Mouse (Mus musculus) midbrain, postnatal 0 days (tissue): Measurements from ENCODE around the gene Myo1c. TPM values are rescaled to one million over a fixed set of nuclear protein-coding genes. Genes with fewer than 3 reads are reported as not detected.

Experiments
- ATAC-seq: fragments of 200-750 bp; cut with Nextera tagmentation; 2 replicates; pipeline ENCODE4 v1.8.0; 2017; ENCODE audit warnings: moderate number of reproducible peaks, mild to moderate bottlenecking, moderate TSS enrichment, moderate library complexity; ENCODE audit not compliant: low FRiP score
- DNase-seq: peaks from one replicate; pipeline ENCODE4 v3.0.0-alpha.2; 2015; ENCODE audit warnings: low spot score
- H3K27ac ChIP-seq: fragments of 300-500 bp; sonication (generic); 2 replicates; pipeline ENCODE4 v1.5.1; 2014; ENCODE audit warnings: low read depth, mild to moderate bottlenecking, low read length, mixed read lengths
- H3K27me3 ChIP-seq: fragments of 300-500 bp; sonication (generic); 2 replicates; pipeline ENCODE4 v1.6.1; 2014; ENCODE audit warnings: low read length, control low read depth, mixed read lengths; ENCODE audit not compliant: insufficient read depth
- H3K36me3 ChIP-seq: fragments of 300-500 bp; sonication (generic); 2 replicates; pipeline ENCODE4 v1.6.1; 2014; ENCODE audit warnings: low read length, control low read depth, mixed read lengths; ENCODE audit not compliant: insufficient read depth
- H3K4me1 ChIP-seq: fragments of 300-500 bp; sonication (generic); 2 replicates; pipeline ENCODE4 v1.6.1; 2014; ENCODE audit warnings: mild to moderate bottlenecking, control low read depth, antibody characterized with exemption, low read length, mixed read lengths; ENCODE audit not compliant: insufficient read depth
- H3K4me2 ChIP-seq: fragments of 300-500 bp; sonication (generic); 2 replicates; pipeline ENCODE4 v1.6.1; 2014; ENCODE audit warnings: low read depth, mild to moderate bottlenecking, low read length, mixed read lengths; ENCODE audit not compliant: poor library complexity, severe bottlenecking
- H3K4me3 ChIP-seq: fragments of 300-500 bp; sonication (generic); 2 replicates; pipeline ENCODE4 v1.5.1; 2014; ENCODE audit warnings: low read depth, mild to moderate bottlenecking, low read length, moderate library complexity
- H3K9ac ChIP-seq: fragments of 300-500 bp; sonication (generic); replicated peaks from 2 replicates; pipeline ENCODE4 v1.6.1; 2014; ENCODE audit warnings: mild to moderate bottlenecking, low read length, moderate library complexity, mixed read lengths; ENCODE audit not compliant: poor library complexity, severe bottlenecking
- H3K9me3 ChIP-seq: fragments of 300-500 bp; sonication (generic); 2 replicates; pipeline ENCODE4 v1.6.1; 2016; ENCODE audit warnings: low read length, control low read depth
- CTCF ChIP-seq: IDR thresholded peaks from 2 replicates; pipeline ENCODE4 v1.5.1; 2016; ENCODE audit warnings: antibody characterized with exemption, mild to moderate bottlenecking
- WGBS: fragments of 180-500 bp; shearing (Covaris S2); extraction: QIAGEN DNeasy Blood & Tissue Kit; methylation state at CpG from one replicate; pipeline ENCODE4 v1.1.7; 2014; 5-methylcytosine and 5-hydroxymethylcytosine counted together
- polyA plus RNA-seq: library from polyadenylated mRNA; unstranded; fragments of >200 nt; fragmentation: Nextera tagmentation; extraction: Ambion mirVana; gene quantifications from 2 replicates; pipeline ENCODE4 v1.2.1, GENCODE M21; 2015
- total RNA-seq: library from RNA; depleted of rRNA; stranded (reverse); fragments of >200 nt; gene quantifications from 2 replicates; pipeline ENCODE4 v1.2.3, GENCODE M21; 2014

Gene Myo1c
- total and polyA plus RNA-seq, 2 experiments from 2014 or later: 7.7 to 22.8 TPM

DNA sequence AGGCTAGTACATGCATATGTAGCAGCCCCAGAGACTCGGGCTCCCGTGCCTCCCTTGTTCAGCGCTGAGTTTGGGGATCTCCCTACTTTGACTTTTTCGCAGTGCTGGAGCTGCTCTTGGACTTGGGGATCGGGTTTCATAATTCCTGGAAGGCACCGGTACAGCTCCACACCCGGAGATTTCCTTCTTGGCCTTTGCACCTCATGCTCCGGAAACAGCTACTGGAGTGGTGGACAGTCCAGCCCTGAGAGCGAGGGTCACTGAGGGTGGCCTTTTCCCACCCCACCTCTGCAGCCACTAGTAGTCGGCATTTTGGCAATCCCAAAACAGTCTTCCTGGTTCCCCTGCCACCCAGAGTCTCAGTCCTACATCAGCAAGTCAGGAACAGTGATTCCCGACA, 15.0 kb upstream of the Myo1c start:
- Histone ChIP-seq H3K36me3 (peaks cover 24% of the 10 kb centered on the region), H3K27ac (no peak overlapping the region), H3K27me3 (no peaks in the 10 kb centered on the region), H3K4me3 (no peak overlapping the region), H3K9ac (no peak overlapping the region), H3K4me1 (peaks cover 9% of the 10 kb centered on the region), H3K9me3 (no peaks in the 10 kb centered on the region), H3K4me2 (no peak overlapping the region)
- ATAC-seq: no peak
- 73% methylated on average over 11 of the region's 11 CpGs for WGBS
- no peak for TF ChIP-seq CTCF
- DNase-seq: no peak

DNA sequence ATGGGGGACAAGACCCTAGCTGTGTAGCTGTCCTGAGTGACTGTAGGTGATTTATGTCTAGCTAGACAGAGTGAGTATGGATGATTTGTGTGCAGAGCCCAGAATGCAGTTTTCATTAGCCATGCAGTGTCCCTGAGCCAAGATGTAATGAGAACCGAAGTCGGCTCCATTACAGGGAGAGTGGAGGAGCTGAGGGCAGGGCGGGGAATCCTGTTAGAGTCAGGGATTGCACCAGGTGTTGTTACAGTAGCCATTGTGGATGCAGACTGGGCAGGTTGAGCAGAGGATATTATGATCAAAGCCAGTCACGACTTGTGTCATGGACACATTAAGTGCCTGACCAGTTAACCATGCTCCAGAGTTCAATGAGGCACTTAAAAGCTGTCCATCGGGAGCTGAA, 7.0 kb upstream of the Myo1c start:
- no peak overlapping the region for H3K4me3 ChIP-seq
- DNase-seq (no peak), ATAC-seq (no peak)
- H3K9ac ChIP-seq: no peak overlapping the region
- H3K4me1 ChIP-seq: no peaks in the 10 kb centered on the region
- no peak overlapping the region for H3K4me2 ChIP-seq
- H3K27ac ChIP-seq: no peak overlapping the region
- no peaks in the 10 kb centered on the region for H3K27me3 ChIP-seq
- H3K9me3 ChIP-seq: no peaks in the 10 kb centered on the region
- 80% methylated on average over 5 of the region's 5 CpGs for WGBS
- TF ChIP-seq CTCF: no peak
- H3K36me3 ChIP-seq: peaks cover 4% of the 10 kb centered on the region

DNA sequence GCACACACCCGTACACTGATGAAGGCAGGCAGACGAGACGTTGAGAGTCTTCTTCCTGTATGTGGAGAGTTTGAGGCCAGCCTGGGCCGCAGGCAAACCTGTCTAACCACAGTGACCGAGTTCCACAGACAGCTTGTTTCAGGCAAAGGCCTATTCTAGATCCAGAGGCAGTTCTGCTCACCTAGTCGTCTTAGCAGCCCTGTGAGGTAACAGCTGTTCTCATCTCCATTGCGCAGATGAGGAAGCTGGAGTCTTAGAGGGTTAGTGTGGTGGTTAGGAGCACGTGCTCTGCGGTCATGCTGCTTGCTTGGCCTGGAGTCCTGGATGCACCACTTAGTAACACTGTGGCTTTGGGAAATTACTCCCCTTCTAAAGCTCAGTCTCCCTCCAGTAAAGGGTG, 5.6 kb upstream of the Myo1c start:
- TF ChIP-seq CTCF: no peak
- 84% methylated on average over 9 of the region's 9 CpGs for WGBS

DNA sequence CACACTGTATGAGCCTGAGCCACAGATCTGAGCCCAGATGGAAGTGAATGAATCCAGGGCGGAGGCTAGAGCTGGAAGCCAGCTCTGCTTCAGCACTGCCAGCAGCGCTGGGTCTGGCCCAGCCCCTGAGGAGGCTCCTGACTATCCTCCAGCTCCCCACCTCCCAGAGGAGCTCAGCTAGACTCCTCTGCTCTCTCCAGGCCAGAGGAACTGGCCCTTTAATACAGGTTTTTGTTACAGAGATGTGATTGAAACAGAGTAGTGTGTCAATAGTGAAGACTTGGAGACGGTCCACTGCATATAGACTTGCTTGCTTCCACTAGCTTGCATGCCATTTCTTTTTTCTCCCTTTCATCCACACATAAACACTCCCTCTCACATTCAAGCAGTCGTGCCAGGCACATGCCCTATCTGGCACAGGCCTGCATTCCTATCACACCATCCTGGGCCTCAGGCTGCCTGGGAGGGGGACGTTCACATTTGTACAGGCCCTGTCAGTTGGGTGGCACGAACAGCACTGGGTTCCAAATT, 2.6 kb upstream of the Myo1c start:
- peak; percentile 57 for ATAC-seq
- no peak overlapping the region for H3K4me3 ChIP-seq
- no peak overlapping the region for H3K4me2 ChIP-seq
- no peaks in the 10 kb centered on the region for H3K9me3 ChIP-seq
- H3K9ac ChIP-seq: no peak overlapping the region
- peak; percentile 83 for DNase-seq
- no peak for TF ChIP-seq CTCF
- H3K36me3 ChIP-seq: no peaks in the 10 kb centered on the region; the same call in none of the 2 replicates
- 0 out of 2 replicates have a peak, but pooled peaks cover 5% of the 10 kb centered on the region for H3K4me1 ChIP-seq
- peak overlapping the region; percentile 43; the same call in 1 of the 2 replicates for H3K27ac ChIP-seq
- peaks cover 5% of the 10 kb centered on the region; the same call in 1 of the 2 replicates for H3K27me3 ChIP-seq
- WGBS: 48% methylated on average over 6 of the region's 6 CpGs

More for the DNA sequence above, 5.6 kb upstream of the Myo1c start:
- DNase-seq: no peak
- no peaks in the 10 kb centered on the region; the same call in none of the 2 replicates for H3K36me3 ChIP-seq
- H3K4me2 ChIP-seq: no peak overlapping the region
- H3K4me1 ChIP-seq: no peaks in the 10 kb centered on the region
- no peaks in the 10 kb centered on the region for H3K27me3 ChIP-seq
- H3K9ac ChIP-seq: no peak overlapping the region
- H3K9me3 ChIP-seq: no peaks in the 10 kb centered on the region
- no peak for ATAC-seq
- H3K27ac ChIP-seq: no peak overlapping the region
- no peak overlapping the region for H3K4me3 ChIP-seq

DNA sequence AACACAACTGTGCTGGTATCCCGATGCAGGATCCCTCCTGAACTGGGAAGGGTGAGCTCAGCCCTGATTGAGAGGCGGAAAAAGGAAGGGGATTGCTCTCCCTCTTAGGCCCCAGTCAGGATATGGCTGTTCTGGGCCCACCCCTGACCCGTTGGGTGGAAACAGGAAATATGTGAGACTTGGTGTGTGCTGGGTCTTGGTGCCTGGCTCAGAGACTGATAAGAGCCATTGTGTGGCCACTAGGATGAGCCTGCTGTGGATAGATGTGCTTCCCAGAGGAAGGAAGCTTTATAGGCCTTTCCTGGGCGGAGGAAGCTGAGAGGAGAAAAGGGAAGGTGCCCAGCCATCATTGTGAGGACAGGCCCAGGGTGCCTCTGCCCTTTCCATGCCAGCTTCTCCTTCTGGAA, 1.1 kb upstream of the Myo1c start:
- DNase-seq: no peak
- no peaks in the 10 kb centered on the region for H3K9me3 ChIP-seq
- no peak overlapping the region for H3K9ac ChIP-seq
- H3K4me3 ChIP-seq: no peak overlapping the region
- H3K36me3 ChIP-seq: no peaks in the 10 kb centered on the region; the same call in none of the 2 replicates
- 0 out of 2 replicates have a peak overlapping the region, but pooled peaks have one; percentile 32 for H3K27ac ChIP-seq
- no peak overlapping the region for H3K4me2 ChIP-seq
- no peak for ATAC-seq
- H3K4me1 ChIP-seq: peaks cover 11% of the 10 kb centered on the region; the same call in 1 of the 2 replicates
- TF ChIP-seq CTCF: no peak
- WGBS: 78% methylated on average over 4 of the region's 4 CpGs
- H3K27me3 ChIP-seq: peaks cover 16% of the 10 kb centered on the region; the same call in 1 of the 2 replicates

DNA sequence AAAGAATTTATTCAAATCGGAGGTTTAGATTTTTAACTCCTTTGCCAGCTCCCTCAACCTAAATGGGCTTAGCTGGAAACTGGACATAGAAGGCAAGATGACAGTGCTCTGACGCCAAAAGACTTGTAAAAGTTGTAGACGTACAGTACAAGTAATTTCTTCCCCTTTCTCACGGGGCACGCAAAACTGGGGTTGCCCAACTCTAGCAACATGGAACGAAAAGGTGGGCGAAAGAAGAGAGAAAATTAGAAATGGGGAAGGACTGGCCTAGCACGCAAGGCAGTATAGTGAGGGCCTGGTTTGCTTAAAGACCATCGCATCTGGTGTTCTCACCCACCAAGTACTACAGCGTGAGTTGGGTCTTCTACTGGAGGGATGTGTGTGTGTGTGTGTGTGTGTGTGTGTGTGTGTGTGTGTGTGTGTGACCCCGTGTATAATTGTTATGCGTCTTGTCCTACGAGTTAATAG, 688 bp downstream of the Myo1c start:
- peak overlapping the region; percentile 47 for H3K4me3 ChIP-seq
- ATAC-seq: no peak; the same call in 1 of the 2 replicates
- H3K4me1 ChIP-seq: peaks cover 16% of the 10 kb centered on the region
- peak overlapping the region; percentile 67 for H3K4me2 ChIP-seq
- 48% methylated on average over 13 of the region's 13 CpGs for WGBS
- no peak for TF ChIP-seq CTCF
- peak overlapping the region; percentile 62; the same call in 1 of the 2 replicates for H3K9ac ChIP-seq
- peak overlapping the region; percentile 51; the same call in 1 of the 2 replicates for H3K27ac ChIP-seq
- H3K36me3 ChIP-seq: no peaks in the 10 kb centered on the region
- H3K9me3 ChIP-seq: no peaks in the 10 kb centered on the region
- DNase-seq: no peak
- peaks cover 23% of the 10 kb centered on the region for H3K27me3 ChIP-seq
